Mouse (Mus musculus) gastrocnemius, adult 8-10 months (tissue): ENCODE data around the gene Slc4a1. TPM values are rescaled to one million over a fixed set of nuclear protein-coding genes. Genes with fewer than 3 reads are reported as not detected.

ENCODE experiments used
- DNase-seq, 2 experiments: peaks; one replicate each; pipeline ENCODE4 v3.0.0; 2022; ENCODE audit warnings: low spot score in 2 of 2
- microRNA-seq: library from miRNA; unstranded; fragments of <30 nt; microRNA quantifications from one replicate; pipeline ENCODE4 v1.2.0, GENCODE M21; 2022
- total RNA-seq, 4 experiments: library from RNA; stranded (reverse); gene quantifications; 2 replicates each; pipeline ENCODE4 v1.2.4; 2022

Gene Slc4a1
- total RNA-seq, 4 experiments from 2014 or later, result 1.0 TPM; not detected in 3

GRCm38 (mm10) chr11:102304141-102304540, 61.9 kb downstream of the Slc4a1 start:
- DNase-seq, result no peak

GRCm38 (mm10) chr11:102299839-102300238, 66.2 kb downstream of the Slc4a1 start:
- DNase-seq, result no peak

Small RNA genes within 50 kb of the gene (microRNA-seq; reads per million reads assigned to microRNA genes)
- gene Mir6930, result not detected

Other genes starting within 250 kb of the Slc4a1 start
- not detected for gene Nags, start 220.7 kb downstream of the Slc4a1 start, total RNA-seq
- gene Tmem101, start 209.8 kb downstream of the Slc4a1 start, total RNA-seq, result 10 to 100 TPM in 2 of 4 experiments, 1 to 10 TPM in 2; 8.9 to 10.5 (median 9.9) TPM
- 100 to 1,000 TPM; 108 to 127 (median 111) TPM for gene Lsm12, start 180.9 kb downstream of the Slc4a1 start, total RNA-seq
- gene G6pc3, start 176.6 kb downstream of the Slc4a1 start, total RNA-seq, result 10 to 100 TPM; 61.5 to 73.2 (median 63.8) TPM
- gene Hdac5, start 136.0 kb downstream of the Slc4a1 start, total RNA-seq, result 10 to 100 TPM; 77.5 to 86.2 (median 83.2) TPM
- gene BC030867, start 117.3 kb downstream of the Slc4a1 start, total RNA-seq, result not detected
- 10 to 100 TPM; 92.5 to 99.3 (median 93.6) TPM for gene Asb16, start 97.5 kb downstream of the Slc4a1 start, total RNA-seq
- gene Tmub2, start 81.3 kb downstream of the Slc4a1 start, total RNA-seq, result 10 to 100 TPM; 14.7 to 15.8 (median 15.0) TPM
- 10 to 100 TPM in 3 of 4 experiments, 1 to 10 TPM in 1; 9.3 to 14.5 (median 11.1) TPM for gene Atxn7l3, start 69.6 kb downstream of the Slc4a1 start, total RNA-seq
- gene Ubtf, start 46.5 kb downstream of the Slc4a1 start, total RNA-seq, result 10 to 100 TPM; 31.5 to 41.6 (median 38.2) TPM
- under 1 TPM in 1 of 4 experiments, not detected in 3; 0.21 TPM for gene Rundc3a, start 27.2 kb upstream of the Slc4a1 start, total RNA-seq
- gene Slc25a39, start 41.7 kb upstream of the Slc4a1 start, total RNA-seq, result 10 to 100 TPM; 61.2 to 72.2 (median 66.7) TPM
- 10 to 100 TPM; 12.2 to 21.8 (median 17.0) TPM for gene Grn, start 64.1 kb upstream of the Slc4a1 start, total RNA-seq
- 1 to 10 TPM in 3 of 4 experiments, under 1 TPM in 1; 0.97 to 1.5 (median 1.2) TPM for gene Fam171a2, start 81.5 kb upstream of the Slc4a1 start, total RNA-seq
- gene Itga2b, start 103.9 kb upstream of the Slc4a1 start, total RNA-seq, result 1 to 10 TPM in 1 of 4 experiments, under 1 TPM in 2, not detected in 1; 0.63 to 2.0 (median 0.72) TPM
- gene Gpatch8, start 190.2 kb upstream of the Slc4a1 start, total RNA-seq, result 10 to 100 TPM; 17.7 to 24.0 (median 22.8) TPM
- gene Gm11627, start 213.3 kb upstream of the Slc4a1 start, total RNA-seq, result under 1 TPM in 1 of 4 experiments, not detected in 3; 0.80 TPM
- 1 to 10 TPM in 3 of 4 experiments, under 1 TPM in 1; 0.75 to 1.3 (median 1.1) TPM for gene Fzd2, start 238.2 kb upstream of the Slc4a1 start, total RNA-seq